Mouse (Mus musculus) right cerebral cortex, adult 2 months (tissue): ENCODE results near the gene Zswim8.
A peak's percentile ranks its signal among the peaks of the same experiment; 100 is the strongest.
"Not testable (repeated sequence)": the region's sequence is repeated elsewhere in the genome, so short reads cannot be mapped to it uniquely, and the experiment has no call there.

Source experiments
- DNase-seq, 2 experiments: peaks; one replicate each; pipeline ENCODE4 v3.0.0; 2021 to 2022; ENCODE audit warnings: low spot score in 2 of 2

The Zswim8 gene

GRCm38 (mm10) chr14:20693589-20694101 is 13.7 kb upstream of the Zswim8 start:
- DNase-seq: no peak

GRCm38 (mm10) chr14:20694185-20694883 is 13.0 kb upstream of the Zswim8 start:
- peak in 1 of 2 experiments; percentile 23 for DNase-seq

GRCm38 (mm10) chr14:20694884-20695760 is 12.2 kb upstream of the Zswim8 start, which contains the start of gene Fut11:
Gene Fut11 (plus strand): TSS chr14:20694968.
- peak; percentile 78 to 80 for DNase-seq

GRCm38 (mm10) chr14:20695761-20696520 is 11.4 kb upstream of the Zswim8 start:
- DNase-seq: peak in 1 of 2 experiments; percentile 39

GRCm38 (mm10) chr14:20696986-20697385 is 10.4 kb upstream of the Zswim8 start:
- peak; percentile 74 to 76 for DNase-seq

GRCm38 (mm10) chr14:20698515-20698914 is 8.8 kb upstream of the Zswim8 start:
- DNase-seq: no peak

DNA sequence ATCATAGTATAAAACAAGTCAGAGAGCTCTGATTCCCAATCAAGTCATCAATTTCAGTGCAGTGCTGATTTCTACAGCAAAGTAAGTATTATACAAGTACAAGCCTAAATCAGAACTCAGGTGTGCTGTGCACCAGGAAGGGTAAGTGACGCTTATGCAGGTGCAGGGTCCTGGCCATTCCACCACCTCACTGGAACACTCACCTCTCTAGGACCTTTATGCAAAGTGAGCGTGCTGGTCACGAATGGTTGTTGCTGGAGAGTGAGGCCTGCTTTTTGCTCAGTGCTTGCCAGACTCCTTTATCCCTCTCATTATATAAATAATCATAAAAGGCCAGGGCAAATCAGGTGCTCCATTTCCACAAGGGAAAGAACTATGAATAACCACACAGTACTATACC is 7.0 kb upstream of the Zswim8 start:
- no peak for DNase-seq

GRCm38 (mm10) chr14:20701554-20701953 is 5.8 kb upstream of the Zswim8 start:
- no peak for DNase-seq

DNA sequence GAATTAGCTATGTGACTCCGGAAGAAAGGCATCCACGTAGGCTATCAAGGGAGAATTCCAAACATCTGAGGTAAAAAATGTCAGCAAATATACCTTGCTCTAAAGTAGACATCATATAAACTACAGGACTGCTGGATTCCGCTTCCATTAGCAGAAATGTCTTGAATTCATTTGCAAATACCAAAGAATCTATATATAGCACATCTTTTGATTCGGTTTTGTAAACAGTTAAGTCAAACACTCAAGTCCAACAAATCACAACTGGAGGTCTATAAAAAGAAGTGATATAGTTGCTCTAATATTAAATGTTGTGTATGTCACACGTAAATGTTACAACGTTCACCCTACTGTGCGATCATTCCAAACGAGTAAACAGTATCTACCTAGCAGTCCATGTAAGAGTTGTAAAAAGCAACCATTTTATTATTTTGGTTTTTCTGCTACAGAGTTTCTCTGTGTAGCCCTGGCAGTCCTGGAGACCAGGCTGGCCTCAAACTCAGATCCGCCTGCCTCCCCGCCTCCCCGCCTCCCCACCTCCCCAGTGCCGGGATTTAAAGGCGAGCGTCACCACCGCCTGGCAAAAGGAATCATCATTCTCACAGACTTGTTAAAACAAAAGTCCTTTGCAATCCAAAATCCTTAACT is 5.1 kb upstream of the Zswim8 start:
- DNase-seq: no peak

DNA sequence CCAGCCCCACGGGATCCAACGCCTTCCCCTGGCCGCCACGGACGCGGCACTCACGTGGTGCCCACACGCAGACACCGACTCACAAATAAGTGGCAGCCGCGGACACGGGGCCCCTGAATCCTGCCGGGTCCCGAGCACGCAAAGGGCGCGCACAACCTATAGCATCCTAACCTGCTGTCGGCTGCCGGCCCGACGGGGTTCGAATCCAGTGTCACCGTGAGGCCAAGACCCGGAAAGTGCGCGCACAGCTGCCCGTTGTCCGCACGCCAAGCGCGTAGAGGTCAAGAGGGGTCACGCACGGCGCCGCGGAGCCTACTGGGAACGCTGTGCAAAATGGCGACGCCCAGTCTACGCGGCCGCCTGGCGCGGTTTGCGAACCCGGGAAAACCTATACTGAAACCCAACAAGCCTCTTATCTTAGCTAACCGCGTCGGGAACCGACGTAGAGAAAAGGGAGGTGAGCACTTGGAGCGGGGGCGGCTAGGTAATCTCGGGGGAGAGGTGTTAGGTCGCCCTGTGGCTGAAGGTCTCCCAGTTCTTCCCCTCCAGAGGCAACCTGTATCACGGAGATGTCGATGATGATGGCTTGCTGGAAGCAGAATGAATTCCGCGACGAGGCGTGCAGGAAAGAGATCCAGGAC is 4.5 kb upstream of the Zswim8 start, which contains the start of gene Chchd1:
TSS of gene Chchd1 (plus strand) at position 266 of the 641 bp plus-strand sequence.
- DNase-seq: peak; percentile 94

GRCm38 (mm10) chr14:20703461-20703860 is 3.9 kb upstream of the Zswim8 start:
- not testable (repeated sequence) for DNase-seq

DNA sequence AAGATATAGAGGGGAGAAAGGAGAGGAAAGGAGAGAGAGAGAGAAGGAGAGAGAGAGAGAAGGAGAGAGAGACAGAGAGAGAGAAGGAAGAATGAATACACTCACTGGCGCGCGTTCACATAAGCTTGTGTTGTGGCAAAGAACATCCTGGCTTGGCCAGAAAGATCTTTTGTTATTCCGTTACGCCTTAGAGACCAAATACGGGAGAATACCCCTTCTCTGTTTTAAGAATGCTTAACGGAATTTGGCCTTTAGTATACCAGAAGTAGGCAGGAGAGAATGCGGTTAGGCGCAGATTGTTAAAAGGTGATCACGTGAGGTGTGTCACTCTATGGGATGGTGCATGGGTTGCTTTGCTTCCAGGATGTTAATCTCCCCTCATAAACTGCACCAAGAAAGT is 887 bp downstream of the Zswim8 start:
- no peak for DNase-seq

DNA sequence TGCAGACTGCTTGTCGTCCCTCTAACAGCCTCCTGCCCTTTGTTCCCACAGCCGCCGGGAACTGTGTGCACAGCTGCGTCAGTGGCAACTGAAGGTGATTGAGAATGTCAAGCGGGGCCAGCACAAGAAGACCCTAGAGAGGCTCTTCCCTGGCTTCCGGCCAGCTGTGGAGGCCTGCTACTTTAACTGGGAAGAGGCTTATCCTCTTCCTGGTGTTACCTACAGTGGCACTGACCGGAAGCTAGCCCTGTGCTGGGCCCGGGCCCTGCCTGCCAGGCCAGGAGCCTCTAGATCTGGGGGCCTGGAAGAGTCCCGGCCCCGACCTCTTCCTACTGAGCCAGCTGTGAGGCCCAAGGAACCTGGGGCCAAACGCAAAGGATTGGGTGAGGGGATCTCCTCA is 6.5 kb downstream of the Zswim8 start:
- no peak for DNase-seq

GRCm38 (mm10) chr14:20718443-20718842 is 11.1 kb downstream of the Zswim8 start:
- no peak for DNase-seq

DNA sequence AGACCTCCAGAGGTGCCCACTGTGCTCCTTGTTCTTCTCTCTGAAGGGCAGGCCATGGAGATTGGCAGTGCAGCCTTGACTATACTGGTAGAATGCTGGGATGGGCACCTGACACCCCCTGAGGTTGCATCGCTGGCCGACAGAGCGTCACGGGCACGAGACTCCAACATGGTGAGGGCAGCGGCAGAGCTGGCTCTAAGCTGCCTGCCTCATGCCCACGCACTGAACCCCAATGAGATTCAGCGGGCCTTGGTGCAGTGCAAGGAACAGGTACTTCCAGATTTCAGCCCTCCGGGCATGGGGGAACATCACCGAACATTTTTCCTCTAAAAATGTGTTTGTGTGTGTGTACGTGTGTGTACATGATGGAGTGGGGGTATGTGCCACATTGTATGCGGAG is 12.4 kb downstream of the Zswim8 start:
- DNase-seq: no peak

GRCm38 (mm10) chr14:20721371-20721770 is 14.0 kb downstream of the Zswim8 start:
- no peak for DNase-seq

DNA sequence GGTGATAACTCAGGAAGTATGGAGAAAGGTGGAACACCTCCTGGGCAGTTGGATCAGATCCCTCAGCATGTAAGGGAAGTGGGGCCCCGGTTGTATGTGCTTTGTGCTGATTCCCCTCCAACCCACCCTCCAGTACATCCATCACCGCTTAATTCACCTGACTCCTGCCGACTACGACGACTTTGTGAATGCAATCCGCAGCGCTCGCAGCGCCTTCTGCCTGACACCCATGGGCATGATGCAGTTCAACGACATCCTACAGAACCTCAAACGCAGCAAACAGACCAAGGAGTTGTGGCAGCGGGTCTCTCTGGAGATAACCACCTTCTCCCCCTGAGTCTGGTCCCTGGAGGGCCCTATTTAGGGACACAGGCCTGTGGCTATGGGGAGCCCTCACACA is 15.7 kb downstream of the Zswim8 start:
- no peak for DNase-seq

DNA sequence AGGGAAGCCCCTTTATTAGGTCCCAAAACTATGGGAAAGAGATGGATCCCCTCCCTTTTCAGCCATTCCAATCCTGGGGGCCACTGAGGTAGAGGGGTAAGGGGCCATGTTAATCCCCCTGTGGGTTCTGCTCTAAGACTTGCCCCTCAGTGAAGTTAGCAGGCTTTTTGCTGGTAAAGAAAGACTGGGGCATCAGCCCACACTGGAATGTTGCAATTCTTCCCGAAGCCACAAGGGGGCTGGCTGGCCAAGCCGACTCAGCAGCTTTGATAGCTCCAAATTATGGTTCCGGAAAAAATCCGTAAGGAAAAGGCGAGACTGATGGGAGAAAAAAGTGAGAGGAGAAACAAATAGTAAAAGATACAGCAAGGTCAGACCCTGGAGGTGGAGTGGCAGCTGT is 16.7 kb downstream of the Zswim8 start:
- DNase-seq: peak; percentile 74 to 83

DNA sequence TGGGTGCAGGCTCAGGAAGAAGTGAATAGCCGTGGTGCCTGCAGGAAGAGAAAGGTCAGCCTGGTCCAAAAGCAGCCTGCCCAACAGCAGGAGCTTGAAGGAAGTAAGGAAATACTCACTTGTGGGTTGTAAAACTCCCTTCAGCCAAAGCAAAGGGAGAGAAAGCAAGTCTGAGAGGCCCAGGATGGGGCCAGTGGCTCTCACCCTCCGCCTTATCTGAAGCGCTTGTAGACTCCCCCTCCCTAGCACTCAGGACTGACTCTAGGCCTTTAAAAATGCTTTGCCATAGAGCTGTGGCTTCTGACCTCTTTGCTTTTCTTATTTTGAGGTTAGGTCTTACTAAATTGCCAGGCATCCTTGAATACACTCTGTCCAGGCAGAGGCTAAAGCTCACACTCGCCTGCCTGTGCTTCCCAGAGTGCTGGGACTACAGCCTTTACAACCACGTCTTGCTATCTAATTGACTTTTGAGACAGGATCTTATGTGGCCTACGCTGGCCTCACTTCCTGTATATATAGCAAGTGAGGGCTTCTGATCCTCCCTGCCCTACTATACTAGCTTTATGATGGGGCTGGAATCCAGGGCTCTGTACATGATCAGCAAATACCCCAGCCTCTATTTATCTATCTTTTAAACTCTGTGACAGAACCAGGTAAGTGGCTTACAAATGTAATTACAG is 18.4 kb downstream of the Zswim8 start:
- no peak for DNase-seq

- DNase-seq: no peak
These were observed 22.5 kb downstream of the Zswim8 start for GRCm38 (mm10) chr14:20729871-20730270.
